Mouse (Mus musculus): ENCODE data around the gene Add1.

The Add1 gene

DNA sequence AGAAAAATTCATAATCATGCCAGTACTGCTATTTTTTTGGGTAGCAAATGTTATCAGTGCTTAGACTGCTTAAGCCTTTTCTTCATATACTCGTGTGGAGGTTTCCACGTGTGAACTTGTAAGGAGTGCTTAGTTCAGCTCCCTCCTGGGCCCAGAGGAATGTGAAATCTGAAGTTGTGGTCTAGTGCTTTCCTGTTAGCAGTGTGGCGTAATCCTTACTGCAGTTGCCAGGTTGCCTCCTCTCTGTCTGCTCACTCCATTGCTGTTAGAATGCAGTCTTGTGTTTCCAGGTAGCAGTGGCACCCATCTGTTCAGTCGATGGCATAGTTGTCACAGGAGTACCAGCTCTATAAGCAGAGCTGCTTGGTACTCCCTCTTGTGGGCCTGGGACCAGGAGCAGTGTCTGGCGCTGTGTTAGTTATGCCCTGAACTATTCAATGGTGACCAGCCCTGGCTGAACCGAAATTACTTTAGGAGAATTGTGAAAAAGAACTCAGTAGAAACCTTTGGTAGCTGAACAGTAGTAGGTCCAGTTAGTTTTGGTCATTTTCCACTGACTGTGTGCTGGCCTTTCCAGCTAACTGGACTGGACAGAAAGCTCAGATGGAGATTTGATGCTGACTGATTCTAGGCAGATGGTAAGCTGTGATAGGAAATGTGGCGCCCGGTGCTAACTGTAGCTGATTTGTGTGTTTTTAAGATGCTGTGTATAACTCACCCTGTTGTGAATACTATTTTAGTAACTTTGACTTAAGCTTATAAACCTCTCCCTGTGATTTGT lies 33.8 kb downstream of the Add1 start:
- no peak for DNase-seq (ENCODE audit: low read depth, low spot score)

DNA sequence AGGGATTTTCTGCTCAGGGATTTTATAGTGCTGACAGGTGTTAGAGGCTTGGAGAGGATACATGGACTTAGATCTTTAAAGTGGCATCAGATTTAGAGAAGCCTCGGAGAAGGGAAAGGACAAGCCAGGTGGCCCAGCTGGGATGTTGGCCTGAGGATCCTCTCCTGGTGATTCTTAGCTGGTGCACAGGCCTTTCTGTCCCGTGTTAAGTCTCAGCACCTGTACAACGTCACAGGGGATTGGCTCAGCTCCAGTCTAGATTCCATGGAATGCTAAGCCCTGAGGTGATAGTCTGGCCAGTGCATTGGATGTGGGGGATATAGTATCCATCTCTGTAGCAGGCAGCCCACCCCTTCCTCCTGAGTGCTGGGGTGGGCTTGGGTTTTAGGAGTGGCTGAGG lies 34.8 kb downstream of the Add1 start:
- no peak for DNase-seq (ENCODE audit: low read depth, low spot score)

DNA sequence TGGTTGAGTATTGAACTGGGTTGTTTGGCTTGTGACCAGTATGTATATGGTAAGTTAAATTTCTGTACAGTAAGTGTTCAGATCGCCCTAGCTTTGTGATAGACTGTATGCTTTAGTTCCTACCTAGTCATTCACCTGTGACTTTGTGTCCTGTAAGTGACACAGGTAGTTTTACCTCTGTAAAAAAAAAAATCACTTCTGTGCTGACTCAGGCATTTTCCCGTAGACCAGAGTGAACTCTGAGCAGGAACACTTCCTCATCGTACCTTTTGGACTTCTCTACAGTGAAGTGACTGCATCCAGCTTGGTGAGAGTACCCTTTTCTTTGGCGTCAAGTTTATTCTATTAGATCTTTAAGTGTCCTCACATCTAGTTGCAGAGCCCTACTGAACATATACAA lies 36.5 kb downstream of the Add1 start:
- no peak for DNase-seq (ENCODE audit: low read depth, low spot score)

DNA sequence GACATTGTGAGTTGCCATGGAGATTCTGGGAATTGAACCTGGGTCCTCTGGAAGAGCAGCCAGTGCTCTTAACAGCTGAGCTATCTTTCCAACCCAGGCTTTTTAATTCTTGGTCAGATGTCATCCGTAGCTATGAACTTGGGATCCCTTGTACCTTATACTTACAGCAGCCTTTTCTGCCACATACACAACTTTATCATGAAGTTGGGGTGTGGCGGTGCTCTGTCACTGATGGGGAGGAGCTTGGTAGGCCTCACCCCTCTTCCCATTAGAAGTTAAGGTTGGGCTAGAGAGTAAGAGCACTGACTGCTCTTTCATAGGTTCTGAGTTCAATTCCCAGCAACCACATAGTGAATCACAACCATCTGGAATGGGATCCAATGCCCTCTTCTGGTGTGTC lies 59.5 kb downstream of the Add1 start:
- no peak for DNase-seq (ENCODE audit: low read depth, low spot score)

DNA sequence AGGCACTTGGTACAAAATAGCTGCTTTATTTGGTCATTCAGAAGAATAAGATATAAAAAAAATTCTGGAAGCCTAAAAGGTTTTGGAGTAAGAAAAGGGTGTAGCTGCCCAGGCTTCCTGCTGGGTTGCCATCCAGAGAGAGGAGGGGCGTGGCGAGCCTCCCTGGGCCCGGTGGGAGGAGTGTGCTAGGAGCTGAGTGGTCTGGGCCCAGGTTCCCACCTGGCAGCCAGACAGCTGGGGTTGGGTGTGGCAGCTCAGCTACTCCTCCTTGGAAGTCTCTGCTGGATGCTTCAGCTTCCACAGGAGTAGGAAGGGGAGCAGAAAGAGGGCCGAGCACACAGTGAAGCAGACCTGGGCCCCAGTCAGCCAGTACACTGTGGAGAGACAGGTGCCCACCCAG lies 60.2 kb downstream of the Add1 start:
- peak; percentile 81 for DNase-seq (ENCODE audit: low read depth, low spot score)

DNA sequence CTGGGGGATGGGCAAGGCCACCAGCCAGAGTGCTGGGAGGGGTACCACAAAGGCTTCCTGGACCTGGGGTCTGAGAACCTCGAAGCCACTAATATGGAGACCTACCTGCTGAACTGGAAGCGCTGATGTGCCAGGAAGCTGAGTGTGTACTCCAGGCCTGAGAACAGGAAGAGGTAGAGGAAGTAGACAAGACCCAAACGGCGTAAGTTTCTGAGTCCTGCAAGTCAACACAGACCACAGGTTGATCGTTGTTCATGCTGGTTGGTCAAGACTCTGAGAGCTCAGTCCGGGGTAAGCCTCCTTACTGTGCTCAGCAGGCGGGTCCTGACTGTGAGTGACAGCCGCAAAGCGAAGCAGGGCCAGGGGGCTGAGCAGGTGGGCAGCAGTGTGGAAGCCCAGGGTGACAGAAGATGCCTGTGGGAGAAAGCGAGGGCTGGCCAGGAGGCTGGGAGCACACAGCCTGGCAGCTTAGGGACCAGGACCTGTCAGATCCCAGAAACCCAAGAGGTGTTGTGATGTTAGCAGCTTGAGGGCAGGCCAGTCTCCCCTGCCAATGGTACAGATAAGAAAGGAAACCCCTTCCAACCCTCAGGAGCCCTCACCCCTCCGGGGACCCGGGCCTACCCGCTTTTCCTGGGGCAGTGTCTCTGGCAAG lies 61.4 kb downstream of the Add1 start:
- DNase-seq (ENCODE audit: low read depth, low spot score) = no peak

DNA sequence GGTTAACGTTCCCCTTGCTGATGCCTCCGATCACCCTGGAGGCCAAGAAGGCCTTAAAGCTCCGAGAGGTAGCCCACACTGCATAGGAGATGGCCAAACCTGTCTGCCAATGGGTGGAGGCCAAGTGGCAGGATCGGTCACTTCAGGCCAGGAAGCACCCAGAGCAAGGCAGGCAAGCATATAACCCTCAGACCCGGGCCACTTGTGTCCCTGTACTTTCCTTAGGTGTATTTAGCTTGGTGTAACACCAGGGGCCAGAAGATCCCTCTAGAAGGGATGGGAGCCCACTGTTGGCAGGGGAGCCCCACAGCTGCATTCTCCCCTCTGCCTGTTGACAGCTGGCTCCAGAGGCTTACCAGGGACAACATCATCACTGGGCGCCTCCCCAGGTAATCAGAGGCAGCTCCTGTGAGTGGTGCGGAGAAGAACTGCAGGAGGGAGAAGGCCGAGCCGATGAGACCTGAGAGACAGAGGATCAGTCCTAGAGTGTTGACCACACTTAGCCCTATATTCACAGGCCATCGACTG lies 62.3 kb downstream of the Add1 start:
- no peak for DNase-seq (ENCODE audit: low read depth, low spot score)

DNA sequence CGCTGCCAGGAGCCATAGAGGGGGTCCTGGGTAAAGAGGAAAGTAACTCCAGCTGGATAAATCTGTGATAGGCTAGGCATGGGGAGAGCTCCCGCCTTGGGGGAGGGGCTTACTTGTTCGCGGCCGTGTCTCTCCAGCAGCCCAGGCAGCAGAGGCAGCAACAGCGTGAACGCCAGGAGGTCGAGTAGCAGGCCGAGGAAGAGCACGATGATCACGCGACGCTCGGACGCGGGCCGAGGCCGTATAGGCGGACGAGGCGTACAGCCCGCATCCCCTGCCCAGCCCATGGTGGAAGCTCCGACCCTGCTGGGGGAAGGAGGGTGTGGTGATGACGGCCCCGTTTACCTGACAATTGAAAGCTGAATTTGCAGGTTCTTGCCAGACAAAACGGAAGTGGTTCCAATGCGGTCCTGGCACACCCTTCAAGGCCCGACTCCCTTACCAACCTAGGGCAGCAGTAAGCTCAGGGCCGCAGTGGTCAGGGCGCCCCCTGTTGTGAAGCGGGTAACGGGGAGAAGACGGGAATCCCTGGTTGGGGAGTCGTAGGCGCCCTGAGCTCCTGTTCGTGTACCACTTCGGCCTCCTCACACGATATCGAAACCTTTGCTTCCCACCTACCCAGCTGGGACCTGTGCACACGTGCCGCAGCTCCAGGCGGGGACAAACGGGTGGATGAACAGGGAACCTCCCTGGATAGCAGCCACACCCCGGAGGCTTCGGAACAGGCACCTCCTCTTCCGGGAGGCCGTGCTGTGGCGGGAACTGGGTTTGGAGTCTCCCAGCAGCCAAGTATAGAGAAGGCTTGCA lies 63.2 kb downstream of the Add1 start, which contains the start of gene Mfsd10:
Gene Mfsd10 (minus strand): TSS at position 732 of the 807 bp plus-strand sequence.
- peak; percentile 73 for DNase-seq (ENCODE audit: low read depth, low spot score)

DNA sequence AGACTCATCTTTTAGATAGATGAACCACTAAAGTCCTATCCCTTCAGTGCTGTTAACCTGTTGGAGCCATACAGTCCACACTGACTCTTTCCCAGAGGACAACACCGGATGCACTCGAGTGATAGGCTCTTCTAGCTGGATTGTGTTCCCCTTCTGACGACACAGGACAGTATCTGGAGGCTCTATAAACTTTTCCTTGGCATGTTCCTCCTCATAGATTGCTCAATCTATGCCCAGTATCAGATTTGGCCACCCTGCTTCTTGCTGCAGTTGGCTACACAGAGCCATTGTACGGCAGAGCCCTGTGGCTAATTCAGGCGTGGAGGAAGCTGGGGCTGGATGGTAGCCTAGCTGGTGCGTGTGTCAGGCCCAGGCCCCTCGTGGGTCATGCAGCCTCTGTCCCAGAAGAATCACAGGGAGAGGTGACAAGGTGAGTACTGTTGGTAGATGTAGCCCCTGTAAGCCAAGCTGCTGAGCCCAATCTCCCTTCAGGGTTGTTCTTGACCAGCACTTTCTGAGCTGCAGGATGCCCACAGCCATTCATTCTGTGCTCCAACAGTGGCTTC lies 64.2 kb downstream of the Add1 start:
- DNase-seq (ENCODE audit: low read depth, low spot score) = no peak

DNA sequence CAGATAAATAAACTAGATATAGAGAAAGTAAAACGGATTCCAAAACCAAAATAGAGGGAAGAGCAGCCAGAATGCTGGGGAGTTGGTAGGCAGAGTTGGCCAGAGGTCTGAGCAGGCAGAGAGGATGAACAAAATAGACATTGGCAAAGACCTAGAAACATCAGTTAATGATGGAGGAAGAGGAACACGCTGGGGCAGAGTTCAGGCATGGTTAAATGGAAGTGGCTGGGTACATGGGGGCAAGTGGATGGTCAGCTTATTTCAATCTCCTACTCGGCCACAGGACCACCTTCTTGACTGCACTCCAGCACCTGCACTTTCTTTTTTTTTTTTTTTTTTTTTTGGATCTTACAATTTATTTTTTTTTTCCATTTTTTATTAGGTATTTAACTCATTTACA lies 68.5 kb downstream of the Add1 start:
- no peak for DNase-seq (ENCODE audit: low read depth, low spot score)

DNA sequence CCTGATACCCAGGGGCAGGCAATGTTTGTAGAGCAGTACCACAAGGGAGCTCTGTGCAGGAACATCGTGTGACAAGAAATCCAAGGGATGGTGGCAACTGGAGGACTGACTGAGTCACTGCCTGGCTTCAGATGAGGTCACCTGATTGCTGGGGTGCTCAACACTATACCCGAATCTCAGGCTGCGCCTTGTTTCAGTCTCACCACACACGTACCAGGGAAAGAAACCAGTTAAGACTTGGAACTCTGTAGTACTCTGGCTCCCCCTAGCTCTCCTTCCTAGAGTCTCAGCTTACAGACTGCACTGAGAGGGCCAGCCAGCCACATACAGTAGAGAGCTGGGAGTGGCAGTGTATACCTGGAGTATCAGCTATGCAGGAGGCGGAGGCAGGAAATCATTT lies 69.5 kb downstream of the Add1 start:
- no peak for DNase-seq (ENCODE audit: low read depth, low spot score)

DNA sequence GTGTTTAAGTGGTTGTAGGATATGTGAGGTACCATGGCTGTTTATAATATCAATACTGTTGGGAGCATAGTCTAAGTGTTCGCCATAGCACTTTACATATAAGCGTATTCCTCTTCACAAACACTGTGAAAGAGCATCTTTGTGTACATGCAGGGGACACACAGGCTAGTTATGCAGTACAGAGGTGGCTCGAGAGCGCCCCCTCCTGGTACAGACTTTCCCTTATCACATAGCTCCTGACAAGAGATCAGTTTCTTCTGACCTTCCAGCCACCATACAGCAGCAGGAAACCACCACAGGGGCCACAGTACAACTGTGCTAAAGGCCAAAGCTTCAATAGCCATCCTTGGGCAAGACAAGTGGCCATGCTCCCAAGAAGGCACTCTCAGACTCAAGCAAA lies 74.1 kb downstream of the Add1 start:
- no peak for DNase-seq (ENCODE audit: low read depth, low spot score)

DNA sequence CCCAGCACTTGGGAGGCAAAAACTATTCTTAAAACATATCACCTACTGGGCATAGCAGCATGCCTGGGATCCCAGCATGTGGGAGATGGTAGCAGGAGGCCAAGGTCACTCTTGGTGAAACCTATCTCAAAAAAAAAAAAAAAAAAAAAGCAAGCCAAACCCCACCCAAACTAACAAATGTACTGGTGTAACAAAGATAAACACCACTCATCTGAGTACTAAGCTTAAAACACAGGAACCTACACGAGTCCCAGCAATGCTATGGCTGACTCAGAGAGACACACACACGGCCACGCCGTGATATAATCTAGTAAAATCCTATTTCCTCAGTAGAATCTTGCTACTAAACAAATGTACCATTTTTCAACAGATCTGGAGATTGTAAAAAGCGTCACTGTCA lies 79.5 kb downstream of the Add1 start:
- DNase-seq (ENCODE audit: low read depth, low spot score) = no peak

DNA sequence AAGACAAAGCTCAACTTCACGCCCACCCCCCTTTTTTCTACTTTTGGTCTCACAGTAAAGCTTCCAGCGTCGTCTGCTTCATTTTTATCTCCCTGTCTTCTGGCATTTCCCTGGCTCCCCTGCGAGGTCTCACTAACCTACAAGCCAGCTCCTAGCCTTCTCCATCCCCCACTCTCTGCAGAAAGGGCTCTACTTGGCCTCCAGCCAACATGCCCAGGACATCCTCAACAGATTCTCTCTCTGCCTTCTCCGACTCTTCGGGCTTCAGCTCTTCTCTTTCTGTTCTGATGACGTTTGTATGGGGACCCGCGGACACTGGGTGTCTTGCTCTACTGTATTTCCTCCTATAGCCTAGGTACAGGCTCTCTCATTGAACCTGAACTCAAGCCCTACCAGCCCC lies 81.4 kb downstream of the Add1 start:
- no peak for DNase-seq (ENCODE audit: low read depth, low spot score)

DNA sequence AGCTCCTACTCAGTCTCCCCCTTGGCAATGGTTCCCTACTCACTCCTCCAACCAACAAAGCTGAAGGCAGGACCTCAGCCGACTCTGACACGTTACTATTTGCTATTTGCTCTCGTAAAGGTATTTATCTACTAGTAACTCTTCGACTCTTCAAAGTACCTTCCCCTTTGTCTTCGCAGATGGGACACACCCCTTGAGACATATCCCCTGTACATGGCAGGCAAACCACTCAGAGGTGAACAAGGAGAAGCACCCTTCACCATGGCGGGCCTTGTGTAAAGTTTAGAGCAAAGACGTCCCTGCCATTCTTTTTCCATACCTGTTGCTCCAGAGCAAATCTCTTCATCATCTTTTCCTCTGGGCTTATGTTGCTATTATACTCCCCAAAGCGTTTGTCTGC lies 84.1 kb downstream of the Add1 start:
- DNase-seq (ENCODE audit: low read depth, low spot score) = no peak

DNA sequence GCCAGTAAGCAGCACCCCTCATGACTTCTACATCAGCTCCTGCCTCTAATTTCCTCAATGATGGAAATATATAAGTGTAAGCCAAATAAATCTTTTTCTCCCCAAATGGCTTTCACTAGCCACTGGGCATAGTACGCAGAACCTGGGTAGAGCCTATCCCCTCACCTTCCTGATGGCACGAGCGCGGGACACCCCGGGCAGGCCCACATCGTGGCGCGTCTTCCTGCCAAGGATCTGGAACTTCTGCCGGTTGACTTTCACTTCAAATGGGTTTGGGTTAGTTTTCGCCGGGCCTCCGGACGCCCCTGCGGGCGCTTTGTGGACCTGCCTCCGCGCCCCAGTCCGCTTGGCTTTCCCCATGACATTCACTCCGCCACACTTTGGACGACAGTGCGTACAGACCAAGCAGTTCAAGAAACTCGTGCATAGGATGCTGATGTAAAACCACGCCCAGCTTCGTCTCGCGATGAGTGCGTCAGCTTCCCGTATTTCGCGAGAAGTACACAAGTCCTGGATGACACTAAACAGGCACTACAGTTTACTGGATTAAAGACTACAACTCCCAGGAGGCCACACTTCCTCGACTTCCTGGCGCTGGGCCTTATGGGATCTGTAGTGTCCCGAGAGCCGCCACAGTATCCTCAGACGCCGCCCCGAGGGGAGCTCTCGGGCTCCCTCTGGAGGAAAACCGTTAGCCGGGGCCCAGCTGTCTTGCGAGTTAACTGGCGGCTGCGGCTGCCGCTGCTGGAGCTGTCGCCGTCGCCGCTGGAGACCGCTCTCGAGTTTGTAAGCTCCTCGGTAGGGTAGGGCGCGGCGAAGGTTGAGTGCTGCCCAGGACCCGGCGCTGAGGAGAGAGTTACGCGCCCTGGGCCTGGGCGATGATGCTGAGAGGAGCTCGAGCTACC lies 86.5 kb downstream of the Add1 start, which contains the start of the genes Nop14 and Grk4:
Gene Nop14 (minus strand): TSS at position 463 of the 905 bp plus-strand sequence.
Gene Grk4 (plus strand): TSS at position 694 of the 905 bp plus-strand sequence.
- DNase-seq (ENCODE audit: low read depth, low spot score) = peak; percentile 98

DNA sequence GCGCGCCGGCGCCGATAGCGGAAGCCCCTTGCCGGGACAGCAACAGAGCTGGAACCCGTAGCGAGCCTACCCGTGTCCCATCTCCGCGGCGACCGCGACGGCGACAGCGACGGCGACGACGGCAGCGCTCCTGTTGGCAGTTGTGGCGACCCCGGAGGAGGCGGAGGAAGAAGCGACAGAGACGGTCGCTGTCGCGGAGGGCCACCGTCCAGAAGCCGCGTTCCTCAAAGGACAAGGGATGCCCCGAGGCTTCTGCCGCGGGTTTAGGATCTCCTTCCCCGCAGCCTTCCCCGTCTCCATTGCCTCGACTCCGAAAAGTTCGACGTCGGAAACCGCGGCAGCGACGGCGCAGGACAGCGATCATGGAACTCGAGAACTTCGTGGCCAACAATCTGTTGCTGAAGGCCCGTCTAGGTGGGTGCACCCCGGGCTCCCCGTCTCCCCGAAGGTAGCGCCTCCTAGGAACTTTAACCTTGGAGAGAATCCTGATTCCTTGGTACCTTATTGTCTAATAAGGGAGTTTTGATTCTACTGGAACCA lies 87.2 kb downstream of the Add1 start:
- no peak for DNase-seq (ENCODE audit: low read depth, low spot score)

DNA sequence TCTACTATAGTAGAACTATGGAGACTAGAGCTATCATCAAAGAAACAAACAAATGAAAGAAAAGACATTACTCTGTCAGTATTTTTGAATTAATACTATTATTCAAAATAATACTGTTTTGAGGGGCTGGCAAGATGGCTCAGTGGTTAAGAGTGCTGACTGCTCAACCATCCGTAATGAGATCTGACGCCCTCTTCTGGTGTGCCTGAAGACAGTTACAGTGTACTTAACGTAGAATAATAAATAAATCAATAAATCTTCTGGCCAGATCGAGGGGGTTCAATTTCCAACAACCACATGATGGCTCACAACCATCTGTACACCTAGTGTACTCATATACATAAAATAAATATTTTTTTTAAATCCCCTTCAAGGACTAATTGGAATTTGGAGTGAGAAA lies 88.4 kb downstream of the Add1 start:
- no peak for DNase-seq (ENCODE audit: low read depth, low spot score)

DNA sequence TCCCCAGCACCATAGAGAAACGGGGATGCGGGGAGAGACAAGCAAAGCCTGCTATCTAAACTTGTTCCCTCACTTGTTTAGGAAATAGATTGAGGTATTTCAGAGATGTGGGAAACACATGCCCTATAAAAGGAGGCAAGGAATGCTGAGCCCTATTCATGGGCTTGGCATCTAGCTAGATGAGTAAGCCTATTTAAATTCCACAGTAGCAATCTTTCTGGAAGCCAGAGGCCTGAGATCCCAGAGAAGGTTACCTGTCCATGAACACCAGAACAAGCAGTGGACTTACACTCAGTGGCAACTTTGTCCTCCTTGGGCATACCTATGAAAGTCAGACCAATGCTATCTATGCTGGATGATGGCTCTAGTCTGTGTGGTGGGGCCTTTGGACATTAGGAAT lies 89.8 kb downstream of the Add1 start:
- DNase-seq (ENCODE audit: low read depth, low spot score) = no peak

DNA sequence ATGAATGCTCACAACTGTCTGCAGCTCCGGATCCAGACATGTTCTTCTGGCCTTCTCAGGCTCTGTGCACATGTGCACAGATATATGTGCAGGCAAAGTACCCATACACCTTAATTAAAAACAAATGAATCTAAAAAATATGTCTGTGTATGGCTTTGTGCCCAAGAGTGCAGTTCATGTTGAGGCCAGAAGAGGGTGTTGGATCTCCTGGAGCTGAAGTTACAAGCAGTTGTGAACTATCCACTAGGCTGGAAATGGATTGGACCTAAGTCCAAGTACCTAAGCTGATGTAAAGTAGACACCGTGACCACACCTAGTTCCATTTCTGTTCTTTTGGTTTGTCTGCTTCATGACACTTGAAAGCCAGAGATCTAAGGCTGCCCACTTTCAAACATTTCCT lies 96.0 kb downstream of the Add1 start:
- no peak for DNase-seq (ENCODE audit: low read depth, low spot score)

All from WW6 (cell line).